Mouse (Mus musculus) CD4-positive helper T cell, adult 2 months (primary cell): ENCODE measurements around the gene Ttl.

Experiments
- DNase-seq: peaks from one replicate; pipeline ENCODE4 v3.0.0-alpha.2; 2012; ENCODE audit warnings: low read depth, missing footprints, low spot score

Ttl gene

GRCm38 (mm10) chr2:129065437-129066282, at the start of gene Ttl:
TSS of gene Ttl (plus strand) at chr2:129065942.
- peak; percentile 81 for DNase-seq

DNA sequence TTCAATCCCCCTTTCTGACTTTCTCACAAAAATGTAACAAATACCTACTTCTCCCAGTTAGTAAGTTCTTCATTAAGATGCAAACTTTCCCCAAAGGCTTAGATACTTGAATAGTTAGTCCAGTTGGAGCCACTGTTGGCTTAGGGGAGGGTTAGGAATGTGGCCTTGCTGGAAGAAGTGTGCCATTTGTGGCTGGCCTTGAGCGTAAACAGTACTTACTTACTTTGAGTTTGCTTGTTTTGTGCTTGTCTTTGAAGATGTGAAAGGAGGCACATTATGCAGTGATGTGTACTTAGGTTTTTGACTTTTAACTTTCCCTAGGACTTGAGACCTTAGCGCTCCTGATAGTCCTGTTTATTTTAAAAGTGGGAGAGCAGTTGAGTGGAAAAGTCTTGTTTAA, 45.6 kb upstream of the Ttl start:
- no peak for DNase-seq

GRCm38 (mm10) chr2:129024820-129025219, 40.9 kb upstream of the Ttl start:
- no peak for DNase-seq

- DNase-seq = no peak
Observed at GRCm38 (mm10) chr2:129035381-129035780, 30.4 kb upstream of the Ttl start.

DNA sequence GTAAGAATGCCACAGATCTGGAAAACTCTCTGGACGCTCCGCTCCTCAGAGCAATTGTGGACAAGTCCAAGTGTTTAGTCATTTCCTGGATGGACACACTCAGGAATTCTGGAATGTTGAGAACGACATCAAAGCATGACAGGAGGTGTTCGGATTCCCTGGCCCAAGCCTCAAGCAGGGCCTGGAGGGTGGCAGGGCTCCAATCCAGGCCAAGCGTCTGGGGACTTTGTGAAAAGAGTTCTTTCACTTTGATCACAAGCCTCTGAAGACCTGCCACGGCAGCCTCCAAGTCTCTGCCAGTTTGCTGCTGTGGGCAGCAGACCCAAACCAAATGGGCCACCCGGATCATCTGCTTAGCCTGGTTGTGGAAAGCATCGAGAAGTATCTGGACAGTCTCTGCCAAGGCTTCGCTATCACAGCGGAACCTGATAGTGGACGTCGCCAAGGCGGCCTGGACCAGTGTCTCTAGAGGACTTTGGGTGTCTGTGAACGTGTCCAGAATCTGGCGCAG, 27.3 kb upstream of the Ttl start:
- DNase-seq = no peak

GRCm38 (mm10) chr2:129038937-129039631, 26.7 kb upstream of the Ttl start:
- DNase-seq = no peak

DNA sequence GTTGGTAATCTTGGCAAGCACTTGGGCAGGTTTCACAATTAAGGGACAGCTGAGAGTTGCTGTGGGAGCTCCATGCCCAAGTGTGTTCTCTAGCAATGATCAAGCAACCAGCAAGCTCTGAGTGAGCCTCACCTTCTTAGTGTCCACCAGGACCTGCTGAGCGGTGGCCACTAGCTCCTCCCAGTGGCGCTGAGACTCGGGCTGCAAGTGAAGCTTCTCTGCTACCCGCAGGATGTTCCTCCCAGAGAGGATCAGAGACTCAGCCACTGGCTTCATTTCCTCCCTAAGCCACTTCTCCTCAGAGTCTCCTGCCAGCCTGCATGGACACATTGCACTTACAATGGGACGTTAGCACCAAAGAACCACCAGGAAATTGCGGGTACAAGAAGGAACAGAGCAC, 25.2 kb upstream of the Ttl start:
- DNase-seq = no peak

DNA sequence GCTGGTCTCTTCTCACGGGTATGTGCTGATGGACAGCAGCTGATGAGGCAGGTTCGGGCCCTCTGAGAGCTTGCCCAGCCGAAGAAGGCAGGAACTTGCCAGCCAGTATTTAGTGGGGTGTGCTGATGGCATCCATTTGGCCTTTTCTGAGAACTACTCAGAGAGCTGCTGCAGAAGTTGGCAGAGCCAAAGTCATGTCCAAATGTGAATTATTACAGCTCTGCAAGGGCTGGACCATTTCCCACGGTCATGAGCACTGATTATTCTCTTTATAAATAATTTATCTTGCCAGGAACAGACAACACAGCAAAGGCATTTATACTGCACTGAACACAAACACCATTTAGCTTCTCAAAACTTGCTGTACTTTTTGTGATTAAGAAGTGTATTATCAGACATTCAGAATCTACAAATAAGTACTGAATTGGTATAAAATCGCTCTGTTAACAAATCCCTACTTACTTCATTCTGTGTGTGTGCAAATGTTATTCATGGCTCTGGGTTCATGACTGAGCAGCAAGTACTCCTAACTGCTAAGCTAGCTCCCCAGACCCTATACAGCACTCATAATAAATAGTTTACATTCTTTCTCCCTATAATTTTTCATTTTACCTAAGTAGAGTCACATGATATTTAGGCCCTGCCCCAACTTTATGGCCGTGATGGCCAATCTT, 19.4 kb upstream of the Ttl start:
- no peak for DNase-seq

GRCm38 (mm10) chr2:129046846-129047196, 18.9 kb upstream of the Ttl start:
- no peak for DNase-seq

- no peak for DNase-seq
Observed at GRCm38 (mm10) chr2:129047811-129048210, 17.9 kb upstream of the Ttl start, which contains the start of gene Vinac1. TSS of gene Vinac1 (minus strand) at chr2:129048172.

GRCm38 (mm10) chr2:129052451-129052983, 13.2 kb upstream of the Ttl start:
- DNase-seq = no peak

DNA sequence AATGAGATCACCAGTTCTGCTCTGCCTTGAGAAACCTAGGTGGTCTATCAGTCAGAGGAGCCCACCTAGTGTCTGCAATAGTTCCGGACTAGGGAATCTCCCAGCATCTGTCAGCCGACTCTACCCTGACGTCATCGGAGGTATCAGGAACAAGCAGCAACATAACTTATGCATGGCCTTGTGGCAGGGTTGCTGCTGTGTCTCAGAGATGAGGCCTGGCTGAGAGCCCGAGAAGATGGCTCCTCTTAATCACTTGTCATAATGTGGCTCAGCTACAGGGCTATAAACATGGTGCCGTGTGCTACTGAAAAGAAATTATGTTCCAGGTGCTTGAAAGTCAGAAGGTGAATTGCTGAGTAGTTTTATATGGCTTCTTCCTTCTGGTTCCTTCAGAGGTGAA, 10.0 kb upstream of the Ttl start:
- no peak for DNase-seq

DNA sequence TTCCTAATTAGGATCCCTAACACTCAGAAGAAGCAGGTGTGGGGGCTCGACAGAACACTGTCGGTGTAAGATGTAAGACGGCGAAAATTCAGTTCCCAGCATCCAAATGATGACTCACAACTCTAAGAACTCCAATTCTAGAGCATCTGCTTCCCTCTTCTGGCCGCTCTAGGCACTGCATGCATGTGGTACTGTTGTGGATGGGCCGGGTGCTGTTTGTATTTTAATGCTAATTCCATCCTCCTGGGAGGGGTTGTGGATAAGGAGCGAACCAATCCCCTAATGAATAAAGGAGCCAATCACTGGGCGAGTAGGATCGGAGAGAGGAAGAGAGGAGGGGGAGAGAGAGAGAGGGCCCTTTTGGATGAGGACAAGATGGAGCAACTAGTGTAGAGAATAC, 9.1 kb upstream of the Ttl start:
- DNase-seq = peak; percentile 17

DNA sequence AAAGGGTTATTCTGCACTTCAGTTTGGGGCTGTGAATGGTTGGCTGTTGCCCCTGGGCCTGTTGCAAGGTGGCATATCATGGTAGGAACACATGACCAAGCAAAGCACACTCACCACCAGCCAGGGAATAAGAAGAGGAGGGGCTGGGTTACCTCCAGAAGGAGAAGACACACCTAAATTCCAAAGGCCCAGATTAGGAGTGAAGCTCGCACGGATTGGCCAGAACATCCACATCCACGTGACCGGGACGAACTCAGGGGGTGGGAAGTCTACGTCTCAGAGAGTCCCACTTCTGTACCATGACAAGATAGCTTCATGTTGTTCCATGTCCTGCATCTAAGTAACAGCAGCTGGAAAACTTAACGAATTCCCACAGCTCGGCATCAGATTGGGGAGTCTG, 8.5 kb upstream of the Ttl start:
- no peak for DNase-seq

- DNase-seq = no peak
Observed at GRCm38 (mm10) chr2:129057920-129058361, 7.8 kb upstream of the Ttl start.

- DNase-seq = no peak
Observed at GRCm38 (mm10) chr2:129061456-129062059, 4.2 kb upstream of the Ttl start.

DNA sequence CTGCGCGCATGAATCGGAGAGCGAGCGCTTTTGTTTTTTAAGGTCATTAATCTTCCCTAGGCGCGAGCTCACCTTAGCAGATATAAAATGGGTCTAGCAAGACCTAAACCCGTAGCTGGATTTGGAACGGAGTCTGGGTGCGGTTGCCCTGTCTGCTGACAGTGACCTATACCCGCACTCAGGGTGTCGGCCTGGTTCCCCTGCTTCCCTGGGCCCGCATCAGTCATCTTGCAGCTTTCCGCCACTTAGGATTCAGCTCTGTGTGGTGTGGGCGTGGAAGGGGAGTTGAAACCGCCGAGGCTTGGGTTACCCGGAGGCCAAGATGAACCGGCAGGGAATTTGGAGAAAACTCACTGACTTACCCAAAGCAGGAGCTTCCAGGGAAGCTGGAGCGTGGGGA, 584 bp downstream of the Ttl start:
- peak; percentile 63 for DNase-seq

- no peak for DNase-seq
Observed at GRCm38 (mm10) chr2:129070296-129070695, 4.6 kb downstream of the Ttl start.

GRCm38 (mm10) chr2:129078313-129078712, 12.6 kb downstream of the Ttl start:
- DNase-seq = peak; percentile 36

GRCm38 (mm10) chr2:129079194-129079593, 13.5 kb downstream of the Ttl start:
- no peak for DNase-seq

DNA sequence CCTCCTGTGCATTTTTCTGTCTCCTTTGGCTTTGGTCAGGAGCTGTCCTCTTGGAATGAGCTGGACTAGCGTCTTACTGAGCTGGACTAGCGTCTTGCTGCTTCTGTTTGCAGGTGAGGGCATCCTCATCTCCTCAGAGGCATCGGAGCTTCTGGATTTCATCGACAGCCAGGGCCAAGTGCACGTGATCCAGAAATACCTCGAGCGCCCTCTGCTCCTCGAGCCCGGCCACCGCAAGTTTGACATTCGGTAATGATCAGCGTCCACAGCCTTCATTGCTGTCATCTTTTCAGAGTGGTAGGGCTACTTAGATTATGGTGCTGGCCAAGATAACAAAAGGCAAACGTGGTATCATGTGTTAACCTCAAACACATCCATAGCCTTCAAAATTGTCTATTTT, 15.4 kb downstream of the Ttl start:
- DNase-seq = no peak

- DNase-seq = no peak
Observed at GRCm38 (mm10) chr2:129083514-129083913, 17.8 kb downstream of the Ttl start.
